Mouse (Mus musculus) heart, adult 2 months (tissue): ENCODE data around the gene Cbx6. TPM values are rescaled to one million over a fixed set of nuclear protein-coding genes. Genes with fewer than 3 reads are reported as not detected.

ENCODE experiments used
- DNase-seq, 2 experiments: peaks; one replicate each; pipeline ENCODE4 v3.0.0; 2021
- H3K27ac ChIP-seq: fragments of 200-600 bp; 2 replicates; pipeline ENCODE4 v1.8.1; 2022
- H3K27me3 ChIP-seq: fragments of 200-500 bp; 2 replicates; pipeline ENCODE4 v1.6.1; 2012; ENCODE audit warnings: mild to moderate bottlenecking, low read length, inconsistent platforms, mixed read lengths; ENCODE audit not compliant: control insufficient read depth, insufficient read depth
- H3K36me3 ChIP-seq: fragments of 200-500 bp; 2 replicates; pipeline ENCODE4 v1.6.1; 2012; ENCODE audit warnings: low read length, inconsistent platforms; ENCODE audit not compliant: control insufficient read depth, insufficient read depth
- H3K4me1 ChIP-seq: fragments of 200-500 bp; 2 replicates; pipeline ENCODE4 v1.6.1; 2011; ENCODE audit warnings: low read length; ENCODE audit not compliant: control insufficient read depth, insufficient read depth
- H3K4me3 ChIP-seq: fragments of 200-600 bp; 2 replicates; pipeline ENCODE4 v1.8.1; 2022
- H3K79me2 ChIP-seq: fragments of 200-500 bp; replicated peaks from 2 replicates; pipeline ENCODE4 v1.6.1; 2012; ENCODE audit warnings: mild to moderate bottlenecking, inconsistent platforms, low read length, moderate library complexity, mixed read lengths; ENCODE audit not compliant: control insufficient read depth, insufficient read depth
- H3K9ac ChIP-seq: fragments of 200-500 bp; 2 replicates; pipeline ENCODE4 v1.6.1; 2012; ENCODE audit warnings: low read depth, mild to moderate bottlenecking, control low read depth, inconsistent platforms, low read length, mixed read lengths
- CTCF ChIP-seq: fragments of 200-600 bp; IDR thresholded peaks from 2 replicates; pipeline ENCODE4 v1.8.1; 2022; ENCODE audit warnings: antibody characterized with exemption, mild to moderate bottlenecking, moderate library complexity
- EP300 ChIP-seq: fragments of 200-500 bp; IDR thresholded peaks from 2 replicates; pipeline ENCODE4 v1.6.1; 2011; ENCODE audit warnings: low read depth, low read length, control low read depth; ENCODE audit not compliant: insufficient read depth
- POLR2A ChIP-seq: fragments of 200-500 bp; IDR thresholded peaks from 2 replicates; pipeline ENCODE4 v1.6.1; 2011; ENCODE audit warnings: mild to moderate bottlenecking, low read depth, low read length, control low read depth; ENCODE audit not compliant: insufficient read depth
- WGBS: fragments of 180-500 bp; shearing (Covaris S2); methylation state at CpG from one replicate; pipeline ENCODE4 v1.1.7; 2018; 5-methylcytosine and 5-hydroxymethylcytosine counted together
- intact Hi-C: fragments of 180-260 bp; cut with DNase I; formaldehyde crosslinking; loops from one replicate; pipeline ENCODE4 v1.15.1; 2025
- polyA plus RNA-seq: library from polyadenylated mRNA; depleted of rRNA; stranded (reverse); fragments of >200 nt; gene quantifications from 2 replicates; pipeline ENCODE4 v1.2.3, GENCODE M21; 2012
- total RNA-seq, 2 experiments: library from RNA; stranded (reverse); gene quantifications; 2 replicates each; pipeline ENCODE4 v1.2.3; 2021

Gene Cbx6
- total and polyA plus RNA-seq, 3 experiments, result 21.1 to 22.9 (median 21.3) TPM

GRCm38 (mm10) chr15:79833251-79834050 is 1.0 kb downstream of the Cbx6 start:
- Histone ChIP-seq H3K4me1 (peaks cover 1% of the 10 kb centered on the region; the same call in 1 of the 2 replicates), H3K4me3 (peak overlapping the region; percentile 89), H3K79me2 (no peaks in the 10 kb centered on the region), H3K36me3 (no peaks in the 10 kb centered on the region), H3K27ac (peak overlapping the region; percentile 88), H3K27me3 (no peaks in the 10 kb centered on the region), H3K9ac (peak overlapping the region; percentile 87)
- 2% methylated on average over 41 of the region's 41 CpGs for WGBS
- intact Hi-C loops, result loop anchor here (1.0 to 5.0 kb wide), 4 partner anchors 46 to 249 kb away; no protein-coding TSS in a partner anchor
- no peak for TF ChIP-seq CTCF
- no peak for TF ChIP-seq POLR2A
- no peak for TF ChIP-seq EP300
- DNase-seq, result peak; percentile 43 to 62

- WGBS, result 39% methylated on average over 18 of the region's 18 CpGs
- peak; percentile 69 to 80 for DNase-seq
- Histone ChIP-seq H3K27me3 (no peaks in the 10 kb centered on the region), H3K79me2 (no peaks in the 10 kb centered on the region), H3K4me3 (no peak overlapping the region), H3K36me3 (no peaks in the 10 kb centered on the region), H3K9ac (no peak overlapping the region), H3K4me1 (peaks cover 1% of the 10 kb centered on the region; the same call in 1 of the 2 replicates), H3K27ac (no peak overlapping the region)
- intact Hi-C loops, result loop anchor here (1.0 to 5.0 kb wide), 3 partner anchors 51 to 250 kb away; no protein-coding TSS in a partner anchor
- TF ChIP-seq EP300, result peak; percentile 77
- TF ChIP-seq CTCF, result peak; percentile 92
- TF ChIP-seq POLR2A, result 0 out of 2 replicates have a peak, but pooled peaks have one; percentile 24
Measured at GRCm38 (mm10) chr15:79832064-79832900, 2.2 kb downstream of the Cbx6 start.

GRCm38 (mm10) chr15:79830388-79830787 is 4.1 kb downstream of the Cbx6 start:
- Histone ChIP-seq H3K79me2 (no peaks in the 10 kb centered on the region), H3K27ac (no peak overlapping the region), H3K36me3 (no peaks in the 10 kb centered on the region), H3K4me1 (peaks cover 1% of the 10 kb centered on the region; the same call in 1 of the 2 replicates), H3K27me3 (no peaks in the 10 kb centered on the region), H3K9ac (no peak overlapping the region), H3K4me3 (no peak overlapping the region)
- intact Hi-C loops, result loop anchor here (2.0 to 5.0 kb wide), 3 partner anchors 84 to 252 kb away; no protein-coding TSS in a partner anchor
- TF ChIP-seq EP300 (peak; percentile 41; the same call in 1 of the 2 replicates), POLR2A (no peak), CTCF (peak; percentile 98)
- DNase-seq, result peak; percentile 71 to 75
- WGBS, result 8% methylated on average over 4 of the region's 4 CpGs

DNA sequence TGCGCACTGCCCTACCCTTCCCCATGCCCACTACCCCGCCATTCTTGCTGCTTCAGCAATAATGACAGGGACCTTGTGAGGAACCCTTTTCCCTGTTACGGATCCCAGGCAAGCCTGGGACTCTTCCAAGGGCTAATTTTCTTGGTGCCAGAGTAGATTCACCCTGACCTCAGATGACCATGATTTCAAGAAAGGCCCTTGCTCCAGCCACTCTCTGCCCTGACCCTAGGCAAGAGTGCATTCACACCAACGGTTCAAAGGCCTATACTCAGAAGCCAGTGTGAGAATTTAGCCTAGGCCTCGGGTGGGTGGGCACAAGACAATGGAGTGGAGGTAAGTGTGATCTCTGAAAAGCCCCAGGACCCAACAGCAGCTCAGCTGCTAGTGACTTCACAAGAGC is 5.1 kb downstream of the Cbx6 start:
- Histone ChIP-seq H3K4me1 (peaks cover 1% of the 10 kb centered on the region; the same call in 1 of the 2 replicates), H3K36me3 (no peaks in the 10 kb centered on the region), H3K27me3 (no peaks in the 10 kb centered on the region), H3K27ac (no peak overlapping the region), H3K9ac (no peak overlapping the region), H3K79me2 (no peaks in the 10 kb centered on the region), H3K4me3 (no peak overlapping the region)
- DNase-seq, result no peak
- WGBS, result 90% methylated on average over 5 of the region's 5 CpGs
- no peak for TF ChIP-seq CTCF
- TF ChIP-seq EP300, result no peak
- TF ChIP-seq POLR2A, result no peak
- intact Hi-C loops, result no loop called here

- DNase-seq, result peak in 1 of 2 experiments; percentile 26
- TF ChIP-seq CTCF (peak; percentile 61), POLR2A (no peak)
- H3K27me3 ChIP-seq, result no peaks in the 10 kb centered on the region
- peaks cover 1% of the 10 kb centered on the region; the same call in 1 of the 2 replicates for H3K4me1 ChIP-seq
- H3K79me2 ChIP-seq, result no peaks in the 10 kb centered on the region
- intact Hi-C loops, result loop anchor here (1.0 kb wide), 1 partner anchor 75 kb away; no protein-coding TSS in a partner anchor
- H3K36me3 ChIP-seq, result no peaks in the 10 kb centered on the region
- no peak overlapping the region for H3K4me3 ChIP-seq
- WGBS, result 69% methylated on average over 46 of the region's 46 CpGs
- H3K27ac ChIP-seq, result no peak overlapping the region
- no peak overlapping the region for H3K9ac ChIP-seq
Measured at GRCm38 (mm10) chr15:79828366-79829035, 6.0 kb downstream of the Cbx6 start.
